Mouse (Mus musculus): ENCODE measurements around the gene Nr1i3.

GRCm38 (mm10) chr1:171192283-171192682 is 21.5 kb upstream of the Nr1i3 start:
- TF ChIP-seq CTCF (IDR thresholded peaks at IDR 0.05 in 2 of 3, conservative IDR thresholded peaks at IDR 0.05 in 1 of 3; ENCODE audit: control insufficient read depth in 1 of 3, insufficient read depth in 1 of 3, low read depth in 2 of 3, low read length in 3 of 3, poor library complexity in 1 of 3, severe bottlenecking in 1 of 3), result no peak
- no peak for TF ChIP-seq ZNF384 (IDR thresholded peaks at IDR 0.05; ENCODE audit: low read depth, low read length)
- TF ChIP-seq NELFE (IDR thresholded peaks at IDR 0.05; ENCODE audit: low read depth, low read length), result no peak
- no peak for TF ChIP-seq TAL1 (IDR thresholded peaks at IDR 0.05; ENCODE audit: low read length)
- TF ChIP-seq GATA1 (IDR thresholded peaks at IDR 0.05; ENCODE audit: low read depth, low read length), result 0 out of 2 replicates have a peak, but pooled peaks have one; percentile 33
- TF ChIP-seq MAX (IDR thresholded peaks at IDR 0.05; ENCODE audit: low read length), result no peak
- TF ChIP-seq POLR2AphosphoS5 (IDR thresholded peaks at IDR 0.05; ENCODE audit: borderline replicate concordance, low read depth, low read length), result no peak
- TF ChIP-seq JUND (IDR thresholded peaks at IDR 0.05; ENCODE audit: low read depth, low read length), result peak; percentile 79
- peak; percentile 55 to 65 for TF ChIP-seq EP300 (IDR thresholded peaks at IDR 0.05; ENCODE audit: low read depth in 1 of 2, low read length in 2 of 2)
- no peak for TF ChIP-seq TCF12 (IDR thresholded peaks at IDR 0.05; ENCODE audit: low read depth, low read length)
- TF ChIP-seq POLR2A (IDR thresholded peaks at IDR 0.05; ENCODE audit: control insufficient read depth in 1 of 2, insufficient read depth in 1 of 2, low read depth in 1 of 2, low read length in 2 of 2, poor library complexity in 1 of 2), result no peak
- no peak for TF ChIP-seq TBP (IDR thresholded peaks at IDR 0.05; ENCODE audit: low read depth, low read length)

All from MEL (cell line).